Mouse (Mus musculus) right cerebral cortex, postnatal 4 days (tissue): ENCODE results near the gene Plekha6.

Experiments
- DNase-seq: peaks from one replicate; pipeline ENCODE4 v3.0.0-alpha.2; 2022

Plekha6 gene

GRCm38 (mm10) chr1:133215753-133216152 is 51.7 kb downstream of the Plekha6 start:
- no peak for DNase-seq

DNA sequence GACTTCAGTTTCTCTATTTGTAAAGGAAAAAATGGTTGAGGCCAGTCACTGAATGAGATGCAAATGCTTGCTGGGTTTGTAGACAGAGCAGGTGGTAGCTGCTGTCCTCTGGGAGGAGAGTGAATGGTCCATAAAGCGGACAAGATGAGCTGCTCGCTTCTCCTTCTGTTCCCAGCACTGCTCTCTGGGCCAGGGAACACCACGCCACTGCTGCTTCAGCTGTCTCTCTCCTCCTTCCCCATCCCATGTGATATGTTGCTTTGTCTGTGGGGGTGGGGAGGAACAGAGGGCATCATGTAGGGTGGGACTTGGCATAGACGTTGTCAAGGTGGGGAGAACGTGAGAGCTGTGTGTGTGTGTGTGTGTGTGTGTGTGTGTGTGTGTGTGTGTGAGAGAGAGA is 53.0 kb downstream of the Plekha6 start:
- DNase-seq = no peak

DNA sequence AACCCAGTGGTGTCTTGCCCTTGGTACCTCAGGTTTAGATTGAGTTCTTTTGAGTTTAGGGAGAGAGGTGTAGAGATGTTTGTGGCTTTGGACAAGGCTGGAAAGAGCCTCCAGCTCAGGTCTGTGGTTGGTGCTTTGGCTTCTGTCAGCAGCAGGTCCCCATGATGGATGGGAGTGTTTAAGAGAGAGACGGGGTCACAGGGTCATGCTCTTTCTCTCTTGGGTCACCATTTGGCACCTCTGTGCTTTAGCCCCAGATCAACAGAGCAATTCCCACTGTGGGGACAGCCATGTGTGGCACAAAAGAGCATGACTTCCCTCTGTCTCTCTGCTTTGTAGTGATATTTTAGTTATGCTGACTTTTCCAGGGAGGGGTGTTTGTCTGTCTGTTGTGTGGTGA is 55.1 kb downstream of the Plekha6 start:
- DNase-seq = no peak

- no peak for DNase-seq
These were observed 57.4 kb downstream of the Plekha6 start for GRCm38 (mm10) chr1:133221459-133221858.

DNA sequence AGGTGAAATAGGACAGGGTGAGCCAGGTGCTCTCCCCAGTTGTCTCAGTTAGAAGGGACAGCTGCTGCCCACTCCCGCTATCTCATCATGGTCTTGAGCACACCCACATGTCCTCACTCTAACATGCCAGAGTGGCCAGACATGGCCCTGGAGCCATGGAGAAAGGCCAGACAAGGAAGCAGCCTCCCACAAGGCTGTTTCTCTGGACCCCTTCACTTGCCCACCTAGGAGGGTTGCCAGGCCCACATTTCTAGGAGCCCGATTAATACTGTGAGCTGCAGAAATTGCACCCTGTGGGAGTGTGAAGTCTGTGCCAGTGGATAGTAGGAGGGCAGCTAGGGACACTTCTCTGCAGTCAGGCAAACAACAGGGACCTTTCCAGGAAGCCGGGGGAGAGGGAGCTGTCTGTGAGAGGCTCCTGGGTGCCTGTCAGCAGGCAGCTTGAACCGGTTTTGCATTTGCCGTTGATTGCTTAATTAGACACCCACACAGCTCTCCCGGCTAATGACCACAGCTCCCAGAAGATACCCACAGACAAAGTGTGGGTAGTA is 58.5 kb downstream of the Plekha6 start:
- DNase-seq = no peak

- no peak for DNase-seq
These were observed 60.7 kb downstream of the Plekha6 start for GRCm38 (mm10) chr1:133224674-133225073.

- no peak for DNase-seq
These were observed 61.1 kb downstream of the Plekha6 start for GRCm38 (mm10) chr1:133225137-133225536.

DNA sequence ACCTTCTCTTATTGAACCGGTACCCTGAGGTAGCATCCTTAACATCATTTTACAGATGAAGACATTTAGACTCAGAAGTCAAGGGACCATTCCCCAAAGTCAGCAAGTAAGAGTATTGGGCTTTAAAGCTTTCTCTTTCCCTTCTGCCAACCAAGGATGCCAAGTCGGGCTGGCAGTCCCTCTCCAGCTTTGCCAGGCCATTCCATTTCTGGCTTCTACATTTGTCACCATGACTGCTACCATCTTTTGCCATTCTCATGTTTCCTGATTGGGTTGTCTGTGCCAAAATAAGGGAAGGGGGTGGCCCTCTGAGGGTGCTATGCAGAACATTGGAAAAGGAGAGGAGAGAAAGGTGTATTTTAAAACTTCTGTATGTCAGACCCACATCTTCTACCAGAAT is 61.6 kb downstream of the Plekha6 start:
- no peak for DNase-seq

GRCm38 (mm10) chr1:133225963-133226660 is 62.1 kb downstream of the Plekha6 start:
- peak; percentile 35 for DNase-seq

- peak; percentile 51 for DNase-seq
These were observed 62.9 kb downstream of the Plekha6 start for GRCm38 (mm10) chr1:133226928-133227327.

GRCm38 (mm10) chr1:133227378-133227777 is 63.4 kb downstream of the Plekha6 start:
- DNase-seq = no peak

DNA sequence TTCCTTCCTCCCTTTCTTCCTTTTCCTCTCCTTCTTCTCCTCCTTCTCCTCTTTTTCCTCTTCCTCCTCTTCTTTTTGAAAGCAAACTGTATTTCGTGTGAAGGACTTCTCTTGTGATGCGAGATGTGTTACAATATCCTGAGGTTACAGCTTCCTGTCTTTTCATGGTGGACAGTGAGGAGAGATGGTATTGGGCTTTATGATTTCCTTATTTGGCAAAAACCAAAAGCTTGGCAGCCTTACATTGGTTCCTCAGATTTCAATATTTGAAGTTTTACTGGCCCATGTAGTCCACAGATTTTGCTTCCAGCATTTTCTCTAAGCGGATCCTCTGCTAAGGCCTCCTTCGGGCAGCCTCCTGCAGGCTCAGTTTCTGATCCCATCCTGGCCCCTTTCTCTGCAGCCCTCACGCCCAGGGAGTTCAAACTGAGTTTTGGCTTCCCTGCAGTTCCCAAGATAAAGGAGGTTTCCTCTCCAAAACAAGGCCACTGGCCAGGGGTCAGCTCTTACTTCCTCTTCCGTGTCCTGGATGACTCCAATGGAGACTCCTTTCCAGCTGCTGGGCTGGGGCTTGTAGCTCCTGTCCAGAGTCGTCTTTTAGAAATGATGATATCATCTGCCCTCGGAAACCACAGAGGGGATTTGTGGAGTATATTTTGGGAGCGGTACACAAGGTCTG is 64.9 kb downstream of the Plekha6 start:
- DNase-seq = no peak

GRCm38 (mm10) chr1:133231523-133232193 is 67.6 kb downstream of the Plekha6 start:
- no peak for DNase-seq

DNA sequence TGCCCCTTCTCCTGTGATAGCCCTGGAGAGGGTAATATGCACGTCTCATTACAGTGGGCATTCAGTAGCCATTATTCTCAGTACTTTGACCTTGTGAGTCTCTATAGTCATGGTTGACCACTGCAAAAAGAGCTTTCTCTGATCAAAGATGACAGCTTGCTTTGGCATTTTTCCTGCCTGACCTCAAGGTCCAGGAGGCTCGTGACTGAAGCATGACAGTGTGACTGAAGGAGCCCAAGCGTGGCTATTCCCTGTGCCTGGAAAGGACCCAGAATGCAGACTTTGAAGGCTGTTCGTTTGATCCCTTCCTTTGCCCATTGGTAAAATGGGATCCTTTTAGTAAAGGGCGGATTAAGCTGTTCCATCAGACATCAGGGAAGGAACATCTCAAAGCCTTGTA is 71.9 kb downstream of the Plekha6 start:
- no peak for DNase-seq

DNA sequence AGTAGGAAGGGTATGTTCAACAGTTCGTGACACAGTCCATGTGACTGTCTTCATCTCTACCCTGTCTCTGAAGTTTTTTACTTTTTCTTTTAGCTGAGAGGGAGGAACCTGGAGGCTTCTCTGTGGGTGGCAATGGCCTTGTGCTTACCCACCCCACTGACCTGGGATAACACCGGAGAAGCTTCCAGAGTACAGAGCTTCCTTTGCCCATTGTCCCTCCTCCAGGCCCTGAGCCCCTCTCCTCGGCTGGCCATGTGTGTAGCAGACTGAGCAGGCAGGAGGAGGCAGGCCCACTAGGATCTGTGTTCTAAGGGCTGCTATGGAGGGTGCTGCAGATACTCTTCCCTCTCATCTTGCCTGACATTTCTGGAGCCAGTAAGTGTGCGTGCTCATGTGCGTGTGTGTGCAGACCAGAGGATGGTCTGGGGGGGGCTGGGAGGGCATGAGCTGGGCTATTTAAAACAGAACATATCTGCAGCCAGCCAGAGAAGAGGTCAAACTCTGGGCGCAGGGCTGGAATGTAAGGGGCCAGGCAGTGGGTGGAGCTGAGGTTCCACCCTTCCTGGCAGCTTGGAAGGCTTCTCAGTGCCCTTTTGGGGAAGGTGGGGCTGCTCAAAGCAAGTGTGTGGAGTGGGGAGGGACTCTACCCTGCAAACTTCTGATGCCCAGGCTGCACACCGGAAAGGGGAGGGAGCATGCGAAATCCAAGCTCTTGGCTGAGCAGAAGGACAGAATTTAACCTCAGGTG is 72.9 kb downstream of the Plekha6 start:
- DNase-seq = no peak

DNA sequence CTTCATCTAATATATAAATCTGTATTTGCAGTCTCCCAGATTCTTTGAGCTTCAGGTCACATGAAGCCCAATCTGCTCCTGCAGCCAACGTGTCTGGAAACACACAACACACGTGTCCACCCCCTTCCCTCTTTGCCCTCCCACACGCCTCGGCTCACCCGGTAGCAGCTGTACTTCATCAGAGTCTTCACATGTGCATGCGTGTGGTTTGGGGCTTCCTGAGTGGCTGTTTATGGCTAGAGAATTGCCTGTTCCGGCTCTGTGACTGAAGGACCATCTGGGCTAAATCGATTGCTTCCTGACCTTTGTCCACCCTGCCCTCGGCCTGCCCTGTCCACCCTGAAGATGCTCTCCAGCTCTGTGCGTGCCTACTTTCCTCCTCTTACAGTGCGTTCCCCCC is 73.7 kb downstream of the Plekha6 start:
- DNase-seq = no peak

GRCm38 (mm10) chr1:133239121-133239812 is 75.3 kb downstream of the Plekha6 start:
- no peak for DNase-seq

DNA sequence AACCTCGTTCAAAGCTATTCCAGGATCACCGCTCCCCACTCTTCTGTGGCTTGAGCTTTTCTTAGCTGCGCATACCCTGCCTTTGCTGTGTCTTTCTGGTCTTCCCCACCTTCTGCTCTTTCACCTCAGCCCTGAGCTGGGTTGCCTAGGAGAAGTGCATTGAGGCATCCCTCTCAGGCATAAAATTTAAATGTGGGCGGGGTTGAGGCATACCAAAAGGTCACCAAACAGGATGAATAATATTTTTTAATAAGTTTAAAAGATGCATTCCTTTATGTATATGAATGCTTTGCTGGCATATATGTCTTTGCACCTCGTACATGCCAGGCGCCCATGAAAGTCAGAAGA is 75.8 kb downstream of the Plekha6 start:
- no peak for DNase-seq

GRCm38 (mm10) chr1:133240881-133241280 is 76.9 kb downstream of the Plekha6 start:
- no peak for DNase-seq

DNA sequence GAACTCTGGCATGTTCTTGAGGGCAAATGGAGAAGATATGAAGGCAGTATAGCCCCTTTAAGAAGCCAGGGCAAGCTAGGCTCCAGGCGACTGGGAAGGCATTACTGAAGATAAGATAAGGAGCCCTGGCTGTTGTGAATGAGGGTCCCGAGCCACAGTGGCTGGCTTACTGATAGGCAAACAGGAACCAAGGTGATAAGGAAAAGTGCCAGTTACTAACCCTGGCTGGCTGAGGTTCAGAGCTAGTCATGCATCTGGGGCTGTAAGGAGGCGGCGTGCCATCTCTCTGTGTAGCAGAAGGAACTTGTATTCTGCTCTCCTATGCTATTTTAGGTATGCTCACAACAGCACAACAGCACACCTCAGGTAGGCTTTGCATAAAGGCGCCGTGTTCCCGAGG is 80.7 kb downstream of the Plekha6 start:
- DNase-seq = no peak

DNA sequence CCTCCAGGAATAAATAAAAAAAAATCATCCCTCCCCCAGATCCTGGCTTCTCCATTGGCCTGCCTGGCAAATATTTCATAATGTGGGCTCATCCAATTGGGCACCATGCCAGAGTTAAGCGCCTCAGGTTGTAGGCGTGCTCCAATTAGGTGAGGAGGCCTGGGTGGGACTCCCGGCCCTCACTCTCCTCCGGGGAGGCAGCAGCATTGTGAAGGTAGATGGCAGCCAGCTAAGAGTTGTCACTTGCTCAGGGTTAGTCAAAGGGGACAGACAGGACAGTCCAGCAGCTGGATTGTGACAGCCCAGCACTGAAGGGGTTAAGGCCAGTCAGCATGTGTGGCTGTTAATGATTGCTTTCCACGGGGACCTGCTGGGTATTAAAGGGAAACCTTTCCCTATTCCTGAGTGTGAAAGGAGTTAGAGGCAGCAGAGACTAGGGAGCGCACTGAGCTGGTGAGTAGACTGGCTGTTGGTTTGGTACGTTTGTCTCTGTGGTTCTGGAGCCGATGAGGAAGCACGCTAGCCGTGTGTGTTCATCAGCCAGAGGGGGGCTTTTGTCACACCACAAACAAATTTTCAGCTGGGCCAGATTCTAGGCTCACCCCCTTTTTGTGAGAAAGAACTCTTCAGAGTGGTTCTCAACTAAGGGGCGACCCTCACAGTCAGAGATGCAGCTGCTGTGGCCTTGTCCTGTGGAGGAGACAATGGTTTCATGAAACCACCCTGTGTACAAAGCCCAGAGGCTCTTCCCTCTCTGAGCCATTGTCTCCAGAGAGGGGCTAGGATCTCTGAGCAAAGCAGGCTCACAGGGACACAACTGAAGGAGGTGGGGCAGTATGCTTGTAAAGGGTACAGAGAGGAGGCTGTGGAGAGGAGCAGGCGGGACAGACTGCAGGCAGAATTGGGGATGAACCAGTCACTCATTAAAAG is 81.9 kb downstream of the Plekha6 start:
- no peak for DNase-seq
